Mouse (Mus musculus) erythroblast, adult 5-6 weeks (primary cell): ENCODE results near the gene Dalrd3. TPM values are rescaled to one million over a fixed set of nuclear protein-coding genes. Genes with fewer than 3 reads are reported as not detected.

Experiments
- ATAC-seq: replicated peaks from 2 replicates; pipeline ENCODE4 v1.8.0; 2016; ENCODE audit warnings: moderate number of reproducible peaks, mild to moderate bottlenecking, moderate TSS enrichment, inconsistent platforms; ENCODE audit not compliant: poor library complexity, low FRiP score, severe bottlenecking
- total RNA-seq, 2 experiments: library from RNA; stranded (forward) in 1 of 2; stranded (reverse) in 1 of 2; fragments of 150-400 nt in 1 of 2; fragments of 200-764, 138-1000 nt in 1 of 2; gene quantifications; 2 replicates each; pipeline versions ENCODE4 v1.2.3 to v1.2.4; 2015 to 2017; ENCODE audit warnings: low replicate concordance in 2 of 2

Gene Dalrd3
- total RNA-seq (2015; ENCODE audit: low replicate concordance) (26.8 and 47.5 TPM in 2 replicates), total RNA-seq (2017; ENCODE audit: low replicate concordance) (10.3 and 11.4 TPM in 2 replicates)

DNA sequence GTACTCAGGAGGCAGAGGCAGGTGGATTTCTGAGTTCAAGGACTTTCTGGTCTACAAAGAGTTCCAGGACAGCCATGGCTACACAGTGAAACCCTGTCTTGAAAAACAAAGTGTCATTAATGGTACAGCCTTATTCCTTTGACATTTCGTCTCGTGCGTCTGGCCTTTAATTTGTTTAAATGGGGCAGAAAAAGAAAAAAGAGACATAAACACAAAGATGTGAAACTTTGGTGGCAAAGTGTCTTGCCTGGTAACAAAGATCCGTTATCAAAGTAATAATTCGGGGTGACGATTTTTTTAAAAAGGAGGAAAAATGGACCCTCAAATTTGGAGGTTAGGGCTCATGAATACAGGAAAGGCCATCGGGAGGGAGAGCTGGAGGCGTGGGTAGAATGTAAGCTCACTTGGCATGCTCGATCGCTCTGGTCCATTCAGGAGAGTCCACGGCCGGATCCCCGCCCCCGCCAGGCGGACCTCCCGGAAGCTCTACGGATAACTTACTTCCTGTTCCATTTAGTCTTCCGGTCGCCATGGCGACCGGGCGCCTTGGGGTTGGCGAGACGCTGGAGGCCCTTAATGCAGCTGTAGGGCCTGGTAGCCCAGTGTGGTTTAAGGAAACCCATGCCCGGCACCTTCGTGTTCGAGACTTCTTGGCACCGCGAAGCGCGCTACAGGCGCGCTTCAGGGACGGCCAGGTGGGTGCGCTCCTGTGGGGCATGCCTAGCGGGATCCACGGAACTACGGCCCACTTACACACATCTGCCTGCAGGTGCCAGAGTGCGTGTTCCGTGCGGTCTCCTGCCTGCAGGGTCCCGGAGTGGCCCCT, at the start of gene Dalrd3:
TSS of gene Dalrd3 (plus strand) at position 506 of the 826 bp plus-strand sequence.
- peak; percentile 58 for ATAC-seq

GRCm38 (mm10) chr9:108521604-108522003, 48.1 kb upstream of the Dalrd3 start:
- no peak for ATAC-seq

DNA sequence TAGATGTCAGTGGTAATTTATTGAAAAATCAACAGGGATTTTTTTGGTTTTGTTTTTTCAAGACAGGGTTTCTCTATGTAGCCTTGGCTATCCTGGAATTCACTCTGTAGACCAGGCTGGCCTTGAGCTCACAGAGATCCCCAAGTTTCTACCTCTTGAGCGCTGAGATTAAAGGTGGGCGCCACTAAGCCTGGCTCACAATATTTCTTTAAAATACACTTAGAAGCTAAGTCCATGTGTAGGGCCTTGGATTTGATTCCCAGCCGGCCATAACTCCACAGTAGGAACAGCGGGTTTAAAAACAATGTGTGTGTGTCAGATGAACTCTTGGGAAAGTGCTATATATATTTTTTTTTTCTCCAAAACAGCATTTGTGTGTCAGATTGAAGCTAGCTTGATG, 46.3 kb upstream of the Dalrd3 start:
- ATAC-seq = no peak

DNA sequence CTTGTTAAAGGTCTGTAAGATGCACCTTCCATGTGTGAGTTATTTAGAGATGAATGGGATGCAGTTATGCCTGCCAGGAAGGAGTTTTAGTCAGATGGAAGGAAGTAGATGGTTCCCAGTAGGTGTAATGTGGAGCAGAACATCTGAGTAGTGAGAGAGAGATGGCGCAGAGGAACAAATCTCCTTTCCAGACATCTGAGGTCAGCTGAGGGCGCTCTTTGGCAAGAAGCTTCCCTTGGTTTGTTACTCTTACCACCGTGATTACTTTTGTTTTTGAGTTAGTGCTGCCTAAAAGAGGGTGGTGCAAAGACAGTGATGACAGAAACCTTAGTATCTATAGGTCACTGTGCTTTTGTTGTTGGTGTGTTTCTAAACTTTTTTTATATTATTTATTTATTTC, 44.3 kb upstream of the Dalrd3 start:
- no peak for ATAC-seq

DNA sequence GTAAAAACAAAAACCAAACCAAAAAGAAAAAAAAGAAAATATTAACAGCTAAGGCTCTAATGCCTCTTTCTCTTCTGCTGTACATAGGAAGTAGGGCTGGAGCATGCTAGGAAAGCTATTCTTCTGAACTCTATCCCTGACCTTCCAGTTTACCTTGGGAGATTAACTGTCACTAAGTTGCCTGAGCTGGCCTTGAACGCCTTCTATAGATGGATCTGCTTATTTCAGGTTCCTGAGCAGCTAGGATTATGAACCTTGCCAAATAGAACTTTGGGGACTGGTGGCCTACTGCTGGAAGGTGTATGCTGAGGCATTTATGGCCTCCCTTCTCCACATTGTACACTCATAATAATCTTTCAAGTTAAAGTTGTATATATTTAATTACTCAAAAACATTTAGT, 38.7 kb upstream of the Dalrd3 start:
- no peak for ATAC-seq

GRCm38 (mm10) chr9:108531496-108531895, 38.2 kb upstream of the Dalrd3 start:
- ATAC-seq = no peak

DNA sequence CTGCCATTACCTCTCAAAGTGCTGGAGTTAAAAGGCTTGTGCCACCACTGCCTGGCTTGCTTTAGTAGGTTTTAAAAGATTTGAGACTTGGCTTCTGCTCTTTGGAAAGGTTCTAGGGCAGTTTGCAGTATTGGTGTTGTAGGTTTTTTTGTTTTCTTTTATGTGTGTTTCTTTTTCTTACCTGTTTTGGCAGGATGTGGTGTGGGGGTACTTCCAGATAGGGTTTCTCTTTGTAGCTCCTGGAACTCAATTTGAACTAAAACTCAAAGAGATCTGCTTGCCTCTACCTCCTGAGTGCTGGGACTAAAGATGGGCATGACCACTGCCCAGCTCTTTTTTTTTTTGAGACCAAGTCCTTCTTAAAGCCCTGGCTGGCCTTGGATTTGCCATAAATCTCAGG, 28.8 kb upstream of the Dalrd3 start:
- no peak for ATAC-seq

GRCm38 (mm10) chr9:108545986-108546385, 23.7 kb upstream of the Dalrd3 start:
- no peak for ATAC-seq

GRCm38 (mm10) chr9:108546875-108547274, 22.8 kb upstream of the Dalrd3 start:
- ATAC-seq = no peak

- ATAC-seq = no peak
Observed at GRCm38 (mm10) chr9:108559169-108559568, 10.5 kb upstream of the Dalrd3 start.

- ATAC-seq = peak; percentile 97
Observed at GRCm38 (mm10) chr9:108560227-108560841, 9.4 kb upstream of the Dalrd3 start, which contains the start of gene Impdh2. Gene Impdh2 (plus strand): TSS chr9:108560286.

DNA sequence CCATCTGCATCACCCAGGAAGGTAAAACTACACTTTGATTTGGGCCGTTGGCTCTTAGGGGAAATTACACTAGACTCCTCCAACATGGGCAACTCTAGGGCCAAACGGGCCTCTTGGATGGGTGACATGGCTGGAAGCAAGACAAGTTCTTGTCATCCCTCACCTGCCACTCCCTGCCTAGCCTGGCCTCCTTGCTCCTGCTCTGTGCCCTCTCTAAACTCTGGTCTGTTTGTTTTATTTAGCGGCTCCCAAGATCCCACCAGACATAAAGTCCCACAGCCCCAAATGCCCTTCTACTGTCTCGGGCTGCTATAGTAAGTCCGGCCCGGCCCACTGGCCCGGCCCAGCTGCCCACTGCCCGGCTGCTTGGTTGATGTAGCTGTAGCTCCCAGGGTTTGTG, 6.0 kb upstream of the Dalrd3 start:
- ATAC-seq = no peak

DNA sequence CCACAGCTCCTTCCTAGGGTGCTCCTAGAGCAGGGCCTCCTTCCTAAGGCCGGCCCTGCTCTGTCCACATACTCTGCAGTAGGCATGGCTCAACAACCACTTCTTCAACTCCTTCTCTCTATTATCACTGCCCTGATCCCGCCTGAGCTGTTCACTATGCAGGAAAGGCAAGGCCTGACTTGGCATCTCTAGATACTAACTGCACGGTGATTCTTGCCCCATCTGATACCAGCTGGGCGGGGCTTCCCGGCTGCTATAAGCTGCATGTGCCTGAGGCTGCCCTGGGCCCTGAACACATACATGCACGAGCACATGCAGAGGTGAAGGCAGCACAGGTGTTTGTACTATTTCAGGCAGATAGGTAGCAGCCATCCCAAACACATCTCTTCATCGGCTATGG, 5.6 kb upstream of the Dalrd3 start:
- no peak for ATAC-seq

GRCm38 (mm10) chr9:108565881-108566814, 3.5 kb upstream of the Dalrd3 start:
- peak; percentile 4 for ATAC-seq

DNA sequence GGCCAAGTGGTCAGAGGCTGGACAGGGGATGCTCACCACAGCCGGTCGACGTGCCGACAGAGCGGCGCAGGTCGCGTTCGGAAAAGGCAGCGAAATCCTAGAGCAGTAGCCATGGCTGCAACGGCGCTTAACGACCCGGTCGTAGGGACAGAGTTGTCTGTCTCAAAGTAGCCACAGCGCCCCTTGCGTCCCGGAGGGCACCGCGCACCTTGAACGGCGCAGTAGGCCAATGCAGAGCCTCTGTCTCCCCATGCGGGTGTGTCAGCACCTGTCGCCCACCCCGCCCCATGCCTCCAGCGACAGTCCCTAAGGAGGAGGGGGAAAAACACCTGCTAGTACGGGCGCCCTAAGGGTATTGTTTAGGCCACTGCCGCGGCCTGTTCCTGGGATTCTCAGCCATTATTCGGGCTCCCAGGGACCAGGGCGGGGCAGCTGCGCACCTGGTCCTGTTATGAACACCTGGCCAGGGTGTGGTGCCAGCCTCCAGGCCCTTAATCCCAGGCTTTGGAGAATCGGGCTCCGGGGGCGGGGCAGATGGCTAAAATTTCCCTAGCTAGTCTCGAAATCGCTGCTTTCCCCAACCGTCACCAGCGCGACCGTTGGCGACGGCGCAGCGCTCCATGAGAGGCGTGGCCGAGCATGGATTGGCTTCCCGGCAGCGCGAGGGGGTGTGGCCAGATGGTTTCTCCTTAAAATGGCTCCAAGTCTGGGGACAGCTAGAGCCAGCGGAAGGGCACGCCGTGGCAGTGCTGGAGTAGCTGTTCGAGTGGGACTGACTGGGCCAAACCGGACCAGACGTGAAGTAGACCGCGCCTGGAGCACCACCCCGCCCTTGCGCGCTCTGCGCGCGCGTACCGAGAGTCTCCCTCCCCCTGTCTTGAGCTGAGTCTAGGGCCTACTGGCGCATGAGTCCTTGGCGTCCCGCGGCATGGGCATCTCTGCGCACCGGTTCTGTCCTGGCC, 2.6 kb upstream of the Dalrd3 start, which contains the start of gene Ndufaf3:
TSS of gene Ndufaf3 (minus strand) at position 620 of the 962 bp plus-strand sequence.
- ATAC-seq = peak; percentile 75

GRCm38 (mm10) chr9:108567931-108568419, 1.7 kb upstream of the Dalrd3 start:
- ATAC-seq = no peak

GRCm38 (mm10) chr9:108568511-108568921, 1.2 kb upstream of the Dalrd3 start:
- ATAC-seq = no peak

- peak; percentile 32; the same call in 1 of the 2 replicates for ATAC-seq
Observed at GRCm38 (mm10) chr9:108570207-108570896, 666 bp downstream of the Dalrd3 start.
